In genomic region chr11:60199702-60200184, GRCm38 (mm10) we compare ENCODE assay signal across 8 mouse cellular contexts. TPM values are rescaled to one million over a fixed set of nuclear protein-coding genes. Genes with fewer than 3 reads are reported as not detected.
A peak's percentile ranks its signal among the peaks of the same experiment; 100 is the strongest.
DNase-seq lines count a peak whose midpoint lies in the region; ATAC-seq lines count a peak whose summit lies in the region.

No protein-coding gene starts in this region.

- no peak overlapping the region for H3K4me2 ChIP-seq in intestine, embryonic 15.5 days (replicated peaks)

- H3K9ac ChIP-seq in intestine, embryonic 15.5 days = no peak overlapping the region

- H3K4me3 ChIP-seq in intestine, embryonic 15.5 days (replicated peaks) = no peak overlapping the region
- peak overlapping the region; percentile 27; the same call in 1 of the 2 replicates for H3K4me3 ChIP-seq in midbrain, embryonic 10.5 days

- intact Hi-C loops in left cerebral cortex, postnatal 25 days (cut with DNase I) = loop anchor here (2.0 kb wide), 2 partner anchors 93 to 213 kb away; no protein-coding TSS in a partner anchor

- peaks cover 68% of the 10 kb centered on the region for H3K36me3 ChIP-seq in intestine, embryonic 15.5 days
- peaks cover 98% of the 10 kb centered on the region for H3K36me3 ChIP-seq in midbrain, embryonic 10.5 days

- no peaks in the 10 kb centered on the region for H3K27me3 ChIP-seq in intestine, embryonic 15.5 days (replicated peaks)
- H3K27me3 ChIP-seq in midbrain, embryonic 10.5 days (ENCODE audit: low read depth, poor library complexity, severe bottlenecking) = no peaks in the 10 kb centered on the region

- peak overlapping the region; percentile 44 for H3K27ac ChIP-seq in intestine, embryonic 15.5 days
- peak overlapping the region; percentile 79 for H3K27ac ChIP-seq in midbrain, embryonic 10.5 days (replicated peaks)

- no peaks in the 10 kb centered on the region for H3K9me3 ChIP-seq in intestine, embryonic 15.5 days
- peaks cover 4% of the 10 kb centered on the region for H3K9me3 ChIP-seq in midbrain, embryonic 10.5 days (replicated peaks)

- peak; percentile 82 for DNase-seq in adrenal gland, adult 8-10 months
- DNase-seq in embryo, embryonic 9.5 days (ENCODE audit: extremely low spot score) = peak; percentile 91
- peak; percentile 77 to 88 for DNase-seq in gastrocnemius, postnatal 4 days (ENCODE audit: low spot score in 2 of 2)
- peak; percentile 90 to 94 for DNase-seq in left cerebral cortex, postnatal 25 days (ENCODE audit: low spot score in 2 of 2)
- peak; percentile 90 for DNase-seq in midbrain, embryonic 10.5 days (ENCODE audit: low spot score)
- peak; percentile 84 to 86 for DNase-seq in right cerebral cortex, postnatal 36 days (ENCODE audit: low spot score in 2 of 2)
- DNase-seq in urinary bladder, postnatal 4 days (ENCODE audit: low spot score in 2 of 2) = peak; percentile 80 to 92

- H3K4me1 ChIP-seq in intestine, embryonic 15.5 days (replicated peaks) = peaks cover 10% of the 10 kb centered on the region
- peaks cover 16% of the 10 kb centered on the region for H3K4me1 ChIP-seq in midbrain, embryonic 10.5 days

- ATAC-seq in intestine, embryonic 15.5 days = peak; percentile 60

- WGBS in intestine, embryonic 15.5 days = 23% methylated on average over 18 of the region's 18 CpGs
- WGBS in midbrain, embryonic 10.5 days = 21% methylated on average over 18 of the region's 18 CpGs

RNA-seq across cellular contexts. Expression of gene Srebf1, which starts 22.6 kb away (rescaled TPM):
- total RNA-seq in adrenal gland, adult 8-10 months (2022) = 100 to 1,000 TPM; 165 to 367 (median 213) TPM
- total RNA-seq in gastrocnemius, postnatal 4 days (2021) = 10 to 100 TPM; 48.6 to 53.1 TPM
- 89.5 and 108 TPM in 2 replicates for polyA plus RNA-seq in intestine, embryonic 15.5 days (2015; fragmentation: Nextera tagmentation; extraction: Ambion mirVana)
- 10 to 100 TPM; 42.3 to 50.7 TPM for total RNA-seq in left cerebral cortex, postnatal 25 days (2021)
- 47.0 and 51.0 TPM in 2 replicates for polyA plus RNA-seq in midbrain, embryonic 10.5 days (2016; fragmentation: Nextera tagmentation; extraction: Ambion mirVana)
